Mouse (Mus musculus): Measurements from ENCODE around the gene Zhx3.
A peak's percentile ranks its signal among the peaks of the same experiment; 100 is the strongest.

DNA sequence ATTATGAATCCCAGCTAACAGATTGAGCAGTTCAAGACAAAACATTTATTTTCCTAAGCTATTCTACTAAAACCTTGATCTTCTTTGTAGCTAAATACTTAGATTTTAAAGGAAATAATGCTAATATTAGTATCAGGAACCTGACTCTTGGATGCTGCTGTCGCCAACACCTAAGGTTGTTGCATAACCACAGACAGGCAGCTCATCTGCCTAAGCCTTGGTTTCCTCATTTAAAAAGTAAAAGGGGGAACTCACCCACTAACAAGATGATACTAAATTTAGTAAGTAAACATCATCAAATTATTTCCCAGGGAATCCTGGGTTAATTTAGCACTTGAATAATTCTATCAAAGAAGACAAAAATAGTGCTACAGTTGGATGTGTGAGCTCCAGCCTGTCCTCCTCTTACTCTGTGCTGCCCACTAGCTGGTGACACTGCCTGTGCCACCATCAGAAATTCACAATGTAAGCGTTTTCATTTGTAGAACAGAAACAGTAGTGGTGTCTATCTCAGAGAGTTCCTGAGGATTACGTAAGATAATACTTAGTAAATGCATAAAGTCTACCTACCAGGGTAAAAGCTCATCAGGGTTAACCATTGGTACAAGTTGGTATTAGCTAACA is 23.1 kb downstream of the Zhx3 start:
- TF ChIP-seq POLR2A (IDR thresholded peaks at IDR 0.05; ENCODE audit: extremely low read depth, insufficient read depth, low read length) (no peak), CTCF (IDR thresholded peaks at IDR 0.05; ENCODE audit: extremely low read depth, insufficient read depth, low read length) (peak; percentile 28; the same call in 1 of the 2 replicates)
